Mouse (Mus musculus): ENCODE measurements around the gene Tpp1.

DNA sequence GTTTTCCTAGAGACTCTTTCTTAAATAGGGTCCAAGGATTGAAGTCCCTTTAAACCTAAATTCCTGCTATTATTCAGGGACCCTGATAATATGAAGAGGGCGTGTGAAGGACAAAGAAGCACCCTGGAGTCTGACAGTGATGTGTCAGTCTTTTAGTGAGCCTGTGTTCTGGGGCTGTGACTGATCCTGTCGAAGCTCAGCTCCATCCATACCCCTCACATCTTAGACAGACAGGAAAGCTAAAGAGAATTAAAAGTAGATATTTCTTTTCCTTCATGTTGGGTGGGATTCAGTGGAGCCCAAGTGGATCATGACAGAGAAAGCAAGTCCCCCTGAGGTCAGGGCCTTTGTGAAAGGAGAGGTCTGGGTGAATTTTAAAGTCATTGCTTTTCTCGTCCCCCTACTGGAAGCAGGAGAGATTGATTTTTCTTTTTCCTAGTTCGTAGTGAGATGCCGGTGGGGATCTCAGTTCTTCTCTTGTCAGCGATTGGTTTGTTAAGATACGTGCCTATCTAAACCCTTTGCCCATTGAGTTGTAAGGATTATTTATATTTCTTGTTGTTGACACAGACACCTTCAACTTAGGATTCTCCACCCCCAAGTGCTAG lies 43.8 kb upstream of the Tpp1 start:
- TF ChIP-seq CTCF (IDR thresholded peaks at IDR 0.05; ENCODE audit: low read depth, low read length) (no peak), POLR2A (IDR thresholded peaks at IDR 0.05; ENCODE audit: borderline replicate concordance, low read depth, low read length) (no peak)

Data from bone marrow macrophage, adult 2 months (primary cell).